Mouse (Mus musculus) C2C12 (cell line): Measurements from ENCODE around the gene B4galt3. TPM values are rescaled to one million over a fixed set of nuclear protein-coding genes. Genes with fewer than 3 reads are reported as not detected.
"Not testable (repeated sequence)": the region's sequence is repeated elsewhere in the genome, so short reads cannot be mapped to it uniquely, and the experiment has no call there.

Experiments used
- H3K27me3 ChIP-seq: one replicate; pipeline ENCODE4 v1.6.1; 2011; ENCODE audit not compliant: control insufficient read depth, insufficient read depth, insufficient read length
- H3K36me3 ChIP-seq: one replicate; pipeline ENCODE4 v1.6.1; 2011; ENCODE audit not compliant: control insufficient read depth, insufficient read depth
- H3K4me3 ChIP-seq: one replicate; pipeline ENCODE4 v1.5.1; 2011; ENCODE audit warnings: mild to moderate bottlenecking, control low read depth; ENCODE audit not compliant: poor library complexity, insufficient read depth, severe bottlenecking
- H3K79me2 ChIP-seq: one replicate; pipeline ENCODE4 v1.6.1; 2011; ENCODE audit not compliant: control insufficient read depth, insufficient read depth
- H3K79me3 ChIP-seq: one replicate; pipeline ENCODE4 v1.6.1; 2011; ENCODE audit warnings: low read depth, control low read depth
- H3ac ChIP-seq: one replicate; pipeline ENCODE3; 2011; ENCODE audit warnings: low read depth; ENCODE audit not compliant: control insufficient read depth, insufficient read length
- CEBPB ChIP-seq: IDR thresholded peaks from one replicate; pipeline ENCODE4 v1.6.1; 2011; ENCODE audit warnings: low read depth, mild to moderate bottlenecking, control low read depth, moderate library complexity
- CTCF ChIP-seq: IDR thresholded peaks from one replicate; pipeline ENCODE4 v1.5.1; 2011; ENCODE audit not compliant: control insufficient read depth, insufficient read depth, insufficient read length
- FOSL1 ChIP-seq: IDR thresholded peaks from one replicate; pipeline ENCODE4 v1.8.0; 2011; ENCODE audit warnings: mild to moderate bottlenecking, low read length; ENCODE audit not compliant: poor library complexity, insufficient read depth, severe bottlenecking
- MAX ChIP-seq: IDR thresholded peaks from one replicate; pipeline ENCODE4 v1.6.1; 2011; ENCODE audit warnings: mild to moderate bottlenecking, control low read depth
- MYOD1 ChIP-seq: IDR thresholded peaks from one replicate; pipeline ENCODE4 v1.6.1; 2011; ENCODE audit warnings: low read depth; ENCODE audit not compliant: control insufficient read depth, insufficient read length
- MYOG ChIP-seq: IDR thresholded peaks from one replicate; pipeline ENCODE4 v1.6.1; 2011; ENCODE audit not compliant: control insufficient read depth, insufficient read length; ENCODE audit errors: extremely low read depth
- USF1 ChIP-seq: IDR thresholded peaks from one replicate; pipeline ENCODE4 v1.6.1; 2011; ENCODE audit warnings: low read depth, mild to moderate bottlenecking, control low read depth, moderate library complexity
- polyA plus RNA-seq: library from polyadenylated mRNA; unstranded; fragments of >200 nt; fragmentation: generic; extraction: Trizol; gene quantifications from one replicate; pipeline ENCODE4 v1.2.1, GENCODE M21; 2012; ENCODE audit warnings: missing spikeins

The B4galt3 gene
- polyA plus RNA-seq, 1 experiment: 17.4 TPM

- Histone ChIP-seq H3ac (no peak overlapping the region), H3K79me2 (peaks cover 49% of the 10 kb centered on the region), H3K79me3 (peaks cover 16% of the 10 kb centered on the region), H3K36me3 (peaks cover 34% of the 10 kb centered on the region), H3K27me3 (no peaks in the 10 kb centered on the region), H3K4me3 (no peak overlapping the region)
- no peak for TF ChIP-seq CEBPB
- TF ChIP-seq USF1: no peak
- no peak for TF ChIP-seq CTCF
- no peak for TF ChIP-seq FOSL1
- no peak for TF ChIP-seq MYOD1
- TF ChIP-seq MYOG: no peak
- TF ChIP-seq MAX: no peak
These were observed 18.2 kb downstream of the B4galt3 start for GRCm38 (mm10) chr1:171288328-171288727.

GRCm38 (mm10) chr1:171293351-171293750 is 23.2 kb downstream of the B4galt3 start:
- H3K79me2 ChIP-seq: peaks cover 42% of the 10 kb centered on the region
- peaks cover 12% of the 10 kb centered on the region for H3K36me3 ChIP-seq
- TF ChIP-seq MYOG (no peak), CTCF (no peak), FOSL1 (no peak), MAX (no peak), USF1 (no peak), CEBPB (no peak), MYOD1 (no peak)
- H3K79me3 ChIP-seq: peaks cover 11% of the 10 kb centered on the region
- no peaks in the 10 kb centered on the region for H3K27me3 ChIP-seq
- H3K4me3 ChIP-seq: no peak overlapping the region
- H3ac ChIP-seq: no peak overlapping the region

GRCm38 (mm10) chr1:171293906-171294297 is 23.8 kb downstream of the B4galt3 start:
- peak overlapping the region; percentile 98 for H3ac ChIP-seq
- peak overlapping the region; percentile 80 for H3K4me3 ChIP-seq
- TF ChIP-seq CEBPB: no peak
- H3K79me3 ChIP-seq: peaks cover 11% of the 10 kb centered on the region
- H3K79me2 ChIP-seq: peaks cover 42% of the 10 kb centered on the region
- peaks cover 8% of the 10 kb centered on the region for H3K36me3 ChIP-seq
- H3K27me3 ChIP-seq: no peaks in the 10 kb centered on the region

DNA sequence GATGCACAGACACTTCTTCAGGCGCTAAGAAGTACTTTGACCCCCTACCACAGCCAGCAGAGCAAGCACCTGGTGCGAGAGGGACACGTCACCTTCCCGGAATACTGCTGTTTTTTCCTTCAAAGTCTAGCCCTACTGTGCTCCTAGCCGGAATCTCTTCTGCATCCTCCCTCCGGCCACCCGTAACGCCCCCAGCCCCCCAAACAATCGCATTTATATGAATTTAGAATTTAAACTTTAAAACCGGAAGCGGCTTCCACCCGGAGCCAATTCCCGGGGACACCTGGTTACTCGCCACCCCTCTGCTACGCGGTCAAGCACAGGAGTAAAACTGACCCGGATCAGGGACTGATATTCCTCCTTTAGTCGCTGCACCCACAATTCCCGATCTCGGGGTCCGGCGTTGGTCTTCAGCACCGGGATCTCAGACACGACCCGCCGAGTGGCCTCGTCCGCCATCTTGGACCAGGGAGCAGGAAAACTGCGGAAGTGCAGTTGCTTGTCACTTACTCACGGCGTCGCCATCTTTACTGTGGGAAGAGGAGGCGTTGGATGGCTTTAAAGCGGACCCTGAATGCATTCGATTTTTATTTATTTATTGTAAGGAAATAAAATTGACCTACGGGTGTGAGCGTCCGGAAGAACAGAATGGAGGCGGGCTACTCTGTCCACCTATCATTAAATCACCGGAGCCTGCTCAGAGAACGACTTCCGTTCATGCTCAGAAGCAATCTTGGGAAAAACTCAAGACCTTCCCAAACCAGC is 24.4 kb downstream of the B4galt3 start, which contains the start of gene Ufc1:
Ufc1 (minus strand) TSS at position 727 of the 765 bp plus-strand sequence.
- TF ChIP-seq MYOD1: peak; percentile 11
- no peak for TF ChIP-seq MYOG
- no peak for TF ChIP-seq CEBPB

GRCm38 (mm10) chr1:171295063-171295402 is 24.9 kb downstream of the B4galt3 start:
- Histone ChIP-seq H3K36me3 (no peaks in the 10 kb centered on the region), H3K27me3 (no peaks in the 10 kb centered on the region), H3K4me3 (peak overlapping the region; percentile 80), H3K79me3 (peaks cover 11% of the 10 kb centered on the region), H3K79me2 (peaks cover 37% of the 10 kb centered on the region), H3ac (no peak overlapping the region)
- TF ChIP-seq MYOD1 (no peak), USF1 (no peak), CTCF (no peak), FOSL1 (no peak), MAX (no peak), MYOG (no peak), CEBPB (no peak)

More for the DNA sequence above, 24.4 kb downstream of the B4galt3 start, which contains the start of gene Ufc1:
- Histone ChIP-seq H3K79me2 (peaks cover 42% of the 10 kb centered on the region), H3ac (peak within 1 kb of the TSS; percentile 98), H3K79me3 (peaks cover 11% of the 10 kb centered on the region), H3K27me3 (no peaks in the 10 kb centered on the region), H3K36me3 (peaks cover 2% of the 10 kb centered on the region), H3K4me3 (peak within 1 kb of the TSS; percentile 80)

- no peaks in the 10 kb centered on the region for H3K27me3 ChIP-seq
- TF ChIP-seq MAX (no peak), MYOD1 (no peak), CEBPB (no peak), FOSL1 (no peak), USF1 (no peak), MYOG (no peak), CTCF (no peak)
- H3K36me3 ChIP-seq: no peaks in the 10 kb centered on the region
- H3K79me3 ChIP-seq: peaks cover 2% of the 10 kb centered on the region
- no peak overlapping the region for H3K4me3 ChIP-seq
- H3K79me2 ChIP-seq: peaks cover 11% of the 10 kb centered on the region
- H3ac ChIP-seq: no peak overlapping the region
These were observed 28.1 kb downstream of the B4galt3 start for GRCm38 (mm10) chr1:171298226-171298625.

DNA sequence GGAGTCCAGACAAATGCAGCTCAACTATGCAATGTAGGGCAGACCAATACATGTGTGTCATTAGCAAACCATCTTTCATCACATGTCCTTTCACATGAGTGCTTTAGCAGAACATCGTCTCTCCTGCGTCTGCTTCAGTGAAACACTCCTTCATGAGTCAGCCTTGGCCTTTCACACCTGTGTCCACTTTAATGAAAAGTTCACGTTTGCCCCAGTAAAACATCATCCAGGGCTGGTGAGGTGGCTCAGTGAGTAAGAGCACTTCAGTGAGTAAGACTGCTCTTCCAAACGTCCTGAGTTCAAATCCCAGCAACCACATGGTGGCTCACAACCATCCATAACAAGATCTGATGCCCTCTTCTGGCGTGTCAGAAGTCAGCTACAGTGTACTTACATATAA is 36.0 kb downstream of the B4galt3 start:
- H3ac ChIP-seq, H3K79me2 ChIP-seq, H3K79me3 ChIP-seq, H3K36me3 ChIP-seq, H3K4me3 ChIP-seq, H3K27me3 ChIP-seq: not testable (repeated sequence)
